Mouse (Mus musculus) neural tube, embryonic 14.5 days (tissue): ENCODE results near the gene Eef1akmt3. TPM values are rescaled to one million over a fixed set of nuclear protein-coding genes. Genes with fewer than 3 reads are reported as not detected.
A peak's percentile ranks its signal among the peaks of the same experiment; 100 is the strongest.

Experiments
- ATAC-seq: fragments of 200-750 bp; cut with Nextera tagmentation; 2 replicates; pipeline ENCODE4 v1.8.0; 2017; ENCODE audit warnings: low read depth, mild to moderate bottlenecking, moderate TSS enrichment, moderate library complexity
- H3K27ac ChIP-seq: fragments of 300-500 bp; sonication (generic); 2 replicates; pipeline ENCODE4 v1.5.1; 2014; ENCODE audit warnings: low read depth, mild to moderate bottlenecking, control low read depth, low read length, moderate library complexity, mixed read lengths
- H3K27me3 ChIP-seq: fragments of 300-500 bp; sonication (generic); 2 replicates; pipeline ENCODE4 v1.6.1; 2014; ENCODE audit warnings: low read length; ENCODE audit not compliant: control insufficient read depth, insufficient read depth
- H3K36me3 ChIP-seq: fragments of 300-500 bp; sonication (generic); 2 replicates; pipeline ENCODE4 v1.6.1; 2014; ENCODE audit warnings: low read length, mixed read lengths; ENCODE audit not compliant: control insufficient read depth, insufficient read depth
- H3K4me1 ChIP-seq: fragments of 300-500 bp; sonication (generic); 2 replicates; pipeline ENCODE4 v1.6.1; 2014; ENCODE audit warnings: low read length; ENCODE audit not compliant: control insufficient read depth, insufficient read depth
- H3K4me2 ChIP-seq: fragments of 300-500 bp; sonication (generic); 2 replicates; pipeline ENCODE4 v1.6.1; 2014; ENCODE audit warnings: mild to moderate bottlenecking, low read depth, low read length, control low read depth
- H3K4me3 ChIP-seq: fragments of 300-500 bp; sonication (generic); 2 replicates; pipeline ENCODE4 v1.5.1; 2014; ENCODE audit warnings: low read depth, low read length, control low read depth, mixed read lengths
- H3K9ac ChIP-seq: fragments of 300-500 bp; sonication (generic); replicated peaks from 2 replicates; pipeline ENCODE4 v1.6.1; 2014; ENCODE audit warnings: low read depth, mild to moderate bottlenecking, control low read depth, low read length, mixed read lengths
- H3K9me3 ChIP-seq: fragments of 300-500 bp; sonication (generic); 2 replicates; pipeline ENCODE4 v1.6.1; 2016; ENCODE audit warnings: low read length; ENCODE audit not compliant: control insufficient read depth
- WGBS: fragments of 180-500 bp; shearing (Covaris S2); extraction: QIAGEN DNeasy Blood & Tissue Kit; methylation state at CpG from one replicate; pipeline ENCODE4 v1.1.7; 2014; 5-methylcytosine and 5-hydroxymethylcytosine counted together
- polyA plus RNA-seq: library from polyadenylated mRNA; unstranded; fragments of >200 nt; fragmentation: Nextera tagmentation; extraction: Ambion mirVana; gene quantifications from 2 replicates; pipeline ENCODE4 v1.2.1, GENCODE M21; 2014

Eef1akmt3 gene
- polyA plus RNA-seq, 1 experiment from 2014 or later = 0.21 TPM

DNA sequence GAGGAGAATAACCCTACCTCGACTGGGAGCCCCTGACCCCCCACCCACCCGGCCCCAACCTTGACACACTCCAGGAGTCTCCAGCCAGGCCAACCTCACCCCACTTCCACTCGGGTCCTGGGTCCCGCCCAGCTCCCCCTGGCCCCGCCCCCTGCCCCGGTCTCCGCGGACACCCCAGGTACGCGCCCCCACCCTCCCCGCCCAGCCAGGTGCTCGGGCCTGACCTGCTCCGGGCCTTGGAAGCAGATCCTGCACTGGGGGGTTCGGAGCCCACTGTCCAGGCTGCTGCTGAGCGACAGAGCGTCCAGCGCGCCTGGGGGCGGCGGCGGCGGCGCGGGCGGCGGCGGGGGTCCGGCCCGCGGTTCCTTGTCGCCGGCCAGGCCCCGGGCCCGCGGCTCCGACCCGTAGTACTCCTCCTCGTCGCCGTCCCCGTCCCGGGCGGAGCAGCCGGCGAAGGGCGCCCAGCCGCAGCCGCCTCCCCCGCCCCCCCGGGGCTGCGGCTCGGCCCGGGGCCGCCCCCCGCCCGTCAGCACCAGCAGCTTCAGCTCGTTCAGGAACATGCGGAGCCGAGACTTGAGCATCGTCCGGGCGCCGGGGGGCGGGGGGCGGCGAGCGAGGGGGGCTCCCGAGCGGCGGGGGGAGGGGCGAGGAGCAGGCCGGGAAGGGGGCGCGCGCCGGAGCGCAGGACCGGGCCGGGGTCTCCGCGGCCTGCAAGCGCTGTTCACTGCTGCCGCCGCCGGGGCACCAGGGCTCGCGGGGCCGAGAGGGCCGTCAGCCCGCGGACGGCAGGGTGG is 18.1 kb upstream of the Eef1akmt3 start:
- H3K9ac ChIP-seq = peak overlapping the region; percentile 96
- under 1% methylated on average over 50 of the region's 92 CpGs for WGBS
- H3K4me2 ChIP-seq = peak overlapping the region; percentile 79
- H3K36me3 ChIP-seq = peaks cover 19% of the 10 kb centered on the region
- no peak for ATAC-seq
- H3K27ac ChIP-seq = peak overlapping the region; percentile 96
- H3K4me1 ChIP-seq = peaks cover 12% of the 10 kb centered on the region
- no peaks in the 10 kb centered on the region for H3K27me3 ChIP-seq
- H3K9me3 ChIP-seq = no peaks in the 10 kb centered on the region
- H3K4me3 ChIP-seq = peak overlapping the region; percentile 79

GRCm38 (mm10) chr10:127058708-127059107 is 17.4 kb upstream of the Eef1akmt3 start:
- H3K4me2 ChIP-seq = peak overlapping the region; percentile 79
- peak overlapping the region; percentile 79 for H3K4me3 ChIP-seq
- H3K27me3 ChIP-seq = no peaks in the 10 kb centered on the region
- no peaks in the 10 kb centered on the region for H3K9me3 ChIP-seq
- H3K27ac ChIP-seq = no peak overlapping the region
- no peak for ATAC-seq
- peaks cover 22% of the 10 kb centered on the region for H3K36me3 ChIP-seq
- 3% methylated on average over 8 of the region's 8 CpGs for WGBS
- H3K4me1 ChIP-seq = peaks cover 12% of the 10 kb centered on the region
- H3K9ac ChIP-seq = peak overlapping the region; percentile 96

- Histone ChIP-seq H3K4me2 (peak overlapping the region; percentile 79), H3K4me3 (peak overlapping the region; percentile 79), H3K36me3 (peaks cover 22% of the 10 kb centered on the region), H3K27ac (no peak overlapping the region), H3K27me3 (no peaks in the 10 kb centered on the region), H3K9me3 (no peaks in the 10 kb centered on the region), H3K9ac (no peak overlapping the region), H3K4me1 (peaks cover 12% of the 10 kb centered on the region)
- WGBS = 0% methylated on average over 9 of the region's 9 CpGs
- peak; percentile 10; the same call in 1 of the 2 replicates for ATAC-seq
Observed at GRCm38 (mm10) chr10:127058161-127058560, 16.8 kb upstream of the Eef1akmt3 start.

- Histone ChIP-seq H3K4me1 (peaks cover 9% of the 10 kb centered on the region), H3K36me3 (peaks cover 22% of the 10 kb centered on the region), H3K4me3 (no peak overlapping the region), H3K27ac (no peak overlapping the region), H3K9me3 (no peaks in the 10 kb centered on the region), H3K27me3 (0 out of 2 replicates have a peak, but pooled peaks cover 1% of the 10 kb centered on the region), H3K9ac (no peak overlapping the region), H3K4me2 (no peak overlapping the region)
- no peak for ATAC-seq
- 90% methylated on average over 18 of the region's 20 CpGs for WGBS
Observed at GRCm38 (mm10) chr10:127056490-127056889, 15.2 kb upstream of the Eef1akmt3 start.

DNA sequence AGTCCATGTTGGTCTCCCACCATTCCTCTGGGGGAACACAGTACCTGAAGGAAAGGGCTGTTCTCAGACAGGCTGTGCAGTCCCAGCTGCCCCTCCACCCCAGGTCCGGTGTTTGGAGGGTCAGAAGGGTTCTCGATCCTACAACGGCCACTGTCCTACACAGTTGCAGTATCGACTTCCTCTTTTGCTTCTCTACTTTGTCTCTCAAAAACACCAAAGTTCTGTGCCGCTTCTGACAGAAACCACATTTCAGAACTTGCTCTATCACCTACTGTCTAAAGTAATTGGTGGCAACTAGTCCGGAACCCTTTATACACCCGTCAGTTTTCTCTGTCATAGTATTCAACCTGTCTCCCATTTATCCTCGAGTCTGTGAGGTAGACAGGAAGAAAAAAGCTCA is 14.1 kb upstream of the Eef1akmt3 start:
- peaks cover 9% of the 10 kb centered on the region for H3K4me1 ChIP-seq
- no peak overlapping the region for H3K9ac ChIP-seq
- no peaks in the 10 kb centered on the region for H3K9me3 ChIP-seq
- 94% methylated on average over 8 of the region's 8 CpGs for WGBS
- peaks cover 10% of the 10 kb centered on the region; the same call in 1 of the 2 replicates for H3K27me3 ChIP-seq
- no peak overlapping the region for H3K4me3 ChIP-seq
- no peak overlapping the region for H3K27ac ChIP-seq
- no peak for ATAC-seq
- H3K4me2 ChIP-seq = no peak overlapping the region
- peaks cover 22% of the 10 kb centered on the region for H3K36me3 ChIP-seq

- Histone ChIP-seq H3K4me2 (no peak overlapping the region), H3K9ac (no peak overlapping the region), H3K36me3 (peaks cover 22% of the 10 kb centered on the region), H3K4me3 (no peak overlapping the region), H3K4me1 (peaks cover 9% of the 10 kb centered on the region), H3K27ac (no peak overlapping the region), H3K9me3 (no peaks in the 10 kb centered on the region), H3K27me3 (peaks cover 16% of the 10 kb centered on the region)
- no peak for ATAC-seq
- 87% methylated on average over 4 of the region's 4 CpGs for WGBS
Observed at GRCm38 (mm10) chr10:127054646-127055045, 13.3 kb upstream of the Eef1akmt3 start.

DNA sequence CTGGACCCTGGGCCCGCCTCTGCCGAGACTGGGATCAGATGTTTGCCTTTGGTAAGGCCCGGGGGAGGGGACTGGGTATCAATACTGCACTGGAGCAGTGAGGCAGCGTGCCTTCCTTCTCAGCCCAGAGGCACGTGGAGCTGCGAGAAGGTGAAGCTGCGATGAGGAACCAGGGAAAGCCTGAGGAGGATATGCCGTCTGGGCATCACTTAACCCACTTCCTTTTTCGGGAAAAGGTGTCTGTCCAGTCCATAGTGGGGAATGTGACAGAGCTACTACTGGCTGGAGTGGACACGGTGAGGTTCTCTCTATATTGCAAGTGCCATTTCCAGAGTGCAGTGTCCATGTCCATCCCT is 8.8 kb upstream of the Eef1akmt3 start:
- H3K27ac ChIP-seq = no peak overlapping the region
- H3K9me3 ChIP-seq = no peaks in the 10 kb centered on the region
- 17% methylated on average over 10 of the region's 10 CpGs for WGBS
- no peak overlapping the region for H3K4me3 ChIP-seq
- no peaks in the 10 kb centered on the region for H3K4me1 ChIP-seq
- no peak overlapping the region for H3K4me2 ChIP-seq
- 0 out of 2 replicates have a peak, but pooled peaks cover 8% of the 10 kb centered on the region for H3K36me3 ChIP-seq
- 0 out of 2 replicates have a peak, but pooled peaks have one; percentile 23 for ATAC-seq
- H3K27me3 ChIP-seq = peaks cover 30% of the 10 kb centered on the region
- H3K9ac ChIP-seq = no peak overlapping the region

DNA sequence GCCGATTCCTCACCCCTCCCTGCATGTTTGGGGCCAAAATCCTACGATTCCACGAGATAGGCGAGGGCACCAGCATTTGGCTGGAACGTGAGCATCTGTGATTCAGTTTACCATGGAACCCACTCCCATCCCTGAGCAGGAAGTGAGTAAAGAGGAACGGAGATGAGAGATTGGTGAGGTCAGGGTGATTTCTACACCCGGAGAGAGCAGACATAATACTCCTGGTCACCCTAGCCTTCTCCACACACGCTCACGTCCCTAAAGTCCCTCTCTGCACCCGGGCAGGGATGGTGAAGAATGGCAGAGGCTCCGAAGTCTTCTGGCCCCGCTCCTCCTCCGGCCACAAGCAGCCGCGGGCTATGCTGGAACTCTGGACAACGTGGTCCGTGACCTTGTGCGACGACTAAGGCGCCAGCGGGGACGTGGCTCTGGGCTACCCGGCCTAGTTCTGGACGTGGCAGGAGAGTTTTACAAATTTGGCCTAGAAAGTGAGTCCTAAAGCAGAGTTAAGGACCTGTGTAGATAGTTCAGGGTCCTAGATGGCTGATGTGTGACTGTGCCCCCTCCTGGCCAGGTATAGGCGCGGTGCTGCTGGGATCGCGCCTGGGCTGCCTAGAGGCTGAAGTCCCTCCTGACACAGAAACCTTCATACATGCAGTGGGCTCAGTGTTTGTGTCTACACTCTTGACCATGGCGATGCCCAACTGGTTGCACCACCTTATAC is 8.2 kb upstream of the Eef1akmt3 start:
- 0 out of 2 replicates have a peak, but pooled peaks have one; percentile 32 for ATAC-seq
- Histone ChIP-seq H3K4me3 (no peak overlapping the region), H3K4me2 (no peak overlapping the region)

More for the DNA sequence above, 8.2 kb upstream of the Eef1akmt3 start:
- no peak overlapping the region for H3K27ac ChIP-seq
- H3K9ac ChIP-seq = no peak overlapping the region
- no peaks in the 10 kb centered on the region for H3K4me1 ChIP-seq
- peaks cover 30% of the 10 kb centered on the region for H3K27me3 ChIP-seq
- no peaks in the 10 kb centered on the region for H3K9me3 ChIP-seq
- WGBS = 1% methylated on average over 29 of the region's 29 CpGs
- H3K36me3 ChIP-seq = 0 out of 2 replicates have a peak, but pooled peaks cover 5% of the 10 kb centered on the region
